Mouse (Mus musculus) right cerebral cortex, postnatal 25 days (tissue): ENCODE results near the gene Fam83g.

Source experiments
- DNase-seq: peaks from one replicate; pipeline ENCODE4 v3.0.0; 2022

Fam83g gene

DNA sequence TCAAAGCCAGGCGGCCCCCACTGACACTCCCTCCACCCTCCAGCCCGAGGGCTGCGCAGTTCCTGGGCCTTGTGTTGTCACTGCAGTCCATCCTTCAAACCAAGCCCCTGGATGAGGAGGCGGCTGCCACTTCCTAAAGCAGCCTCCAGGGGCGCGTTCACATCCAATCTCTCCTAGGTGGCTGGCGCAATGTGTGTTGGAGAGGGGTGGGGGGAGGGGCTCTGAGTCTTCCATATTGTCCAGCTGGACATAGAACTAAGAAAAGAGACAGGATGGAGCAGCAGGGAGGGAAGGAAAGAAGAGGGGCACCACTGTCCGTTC is 9.1 kb upstream of the Fam83g start:
- no peak for DNase-seq

DNA sequence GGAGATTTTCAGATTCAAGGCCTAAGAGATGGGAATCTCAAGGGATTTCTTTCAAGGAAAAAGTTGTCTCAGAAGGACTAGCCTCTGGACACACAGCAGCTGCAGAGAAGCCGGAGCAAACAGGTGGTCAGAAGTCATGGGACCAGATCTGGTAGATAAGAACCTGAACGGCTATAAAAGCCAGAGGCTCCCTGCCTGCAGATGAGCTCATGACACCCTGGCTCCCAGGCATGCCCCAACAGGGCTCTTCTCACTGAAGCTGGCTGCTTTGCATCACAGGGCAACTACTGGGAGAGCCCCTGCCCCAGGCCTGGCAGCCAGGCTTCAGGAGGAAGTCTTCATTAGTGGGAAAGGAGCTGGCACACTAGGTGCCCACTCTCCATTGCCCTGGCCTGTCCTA is 8.6 kb upstream of the Fam83g start:
- DNase-seq: no peak

- DNase-seq: no peak
These were observed 7.6 kb upstream of the Fam83g start for GRCm38 (mm10) chr11:61676216-61676854.

GRCm38 (mm10) chr11:61677709-61678108 is 6.2 kb upstream of the Fam83g start:
- no peak for DNase-seq

DNA sequence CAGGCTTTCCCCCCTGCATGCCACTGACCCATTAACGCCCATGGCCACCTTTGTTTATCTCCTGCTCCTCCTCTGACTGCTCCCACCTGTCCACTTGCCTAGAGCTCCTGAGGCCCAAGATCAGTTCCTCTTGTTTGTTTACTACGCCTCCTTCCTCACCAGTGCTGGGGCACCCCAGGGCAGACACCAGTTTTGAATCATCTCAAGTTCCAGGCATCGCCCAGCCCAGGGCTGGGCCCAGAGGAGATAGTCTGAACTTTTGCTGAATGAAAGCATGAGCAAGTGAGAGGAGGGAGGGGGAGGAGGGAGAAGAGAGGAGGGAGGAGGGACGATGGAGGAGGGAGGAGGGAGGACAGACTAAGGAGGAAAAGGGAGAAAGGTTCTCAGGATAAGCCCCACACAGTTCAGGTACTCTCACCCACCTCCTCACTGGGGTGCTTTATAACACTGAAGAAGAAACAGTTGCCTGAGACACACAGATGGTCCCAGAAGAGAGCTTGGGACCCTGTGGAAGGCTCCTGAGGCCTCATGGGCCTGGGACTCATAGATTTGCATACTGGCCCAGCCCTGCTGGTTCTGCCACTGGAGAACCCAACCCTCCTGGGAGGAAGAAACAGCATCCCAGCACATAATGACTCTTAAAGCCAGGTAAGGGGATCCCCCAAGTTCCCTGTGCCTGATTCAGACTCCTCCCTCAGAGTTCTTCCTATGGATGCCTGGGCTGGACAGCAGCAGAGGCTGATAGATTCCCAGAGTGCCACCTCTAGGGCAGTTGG is 4.6 kb upstream of the Fam83g start:
- DNase-seq: no peak

DNA sequence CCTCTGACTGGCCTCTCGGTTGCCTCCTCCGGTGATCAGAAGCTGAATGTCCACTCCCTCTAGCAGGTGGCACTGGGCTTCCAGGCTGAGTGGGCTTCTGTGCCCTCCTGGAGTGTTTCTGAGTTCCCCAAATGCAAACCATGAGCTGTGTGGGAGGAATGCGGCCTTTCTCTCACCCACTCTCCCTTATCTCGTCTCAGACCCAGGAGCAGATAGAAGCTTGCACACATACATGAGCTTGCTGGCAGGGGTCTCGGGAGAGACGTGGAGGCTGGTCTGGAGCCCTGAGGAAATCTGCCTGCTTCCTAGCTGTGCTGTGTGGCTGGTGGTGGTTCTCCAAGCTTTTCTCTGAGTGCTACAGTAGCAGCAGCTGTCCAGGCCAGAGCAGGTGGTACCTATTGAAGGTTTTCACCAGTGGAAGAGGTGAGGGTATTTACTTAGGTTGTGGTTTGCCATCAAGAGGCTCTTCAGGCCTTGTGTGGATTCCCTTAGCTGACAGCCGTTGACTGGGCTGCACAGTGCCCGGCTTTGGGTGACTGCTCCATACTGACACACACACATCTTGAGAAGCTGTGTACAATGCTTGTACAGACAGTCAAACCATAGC is 1.3 kb downstream of the Fam83g start:
- no peak for DNase-seq

DNA sequence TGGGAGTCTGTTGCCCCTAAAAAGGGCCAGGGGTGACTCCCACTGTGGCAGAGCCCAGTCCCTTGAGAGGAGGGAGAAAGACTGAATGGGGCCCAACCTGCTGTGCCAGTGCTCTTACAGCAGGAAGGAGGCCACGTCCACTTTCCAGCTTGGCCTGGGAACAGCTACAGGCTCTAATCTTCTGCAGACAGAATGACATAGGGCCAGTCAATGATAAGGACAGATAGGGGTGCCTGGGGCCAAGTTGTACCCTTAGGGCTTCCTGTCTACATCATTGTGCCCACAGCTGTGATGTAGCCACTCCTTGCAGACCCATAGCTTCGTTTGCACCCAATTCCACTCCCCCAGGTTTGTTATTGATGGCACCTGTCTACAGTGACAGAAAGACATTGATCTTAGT is 2.2 kb downstream of the Fam83g start:
- DNase-seq: no peak

DNA sequence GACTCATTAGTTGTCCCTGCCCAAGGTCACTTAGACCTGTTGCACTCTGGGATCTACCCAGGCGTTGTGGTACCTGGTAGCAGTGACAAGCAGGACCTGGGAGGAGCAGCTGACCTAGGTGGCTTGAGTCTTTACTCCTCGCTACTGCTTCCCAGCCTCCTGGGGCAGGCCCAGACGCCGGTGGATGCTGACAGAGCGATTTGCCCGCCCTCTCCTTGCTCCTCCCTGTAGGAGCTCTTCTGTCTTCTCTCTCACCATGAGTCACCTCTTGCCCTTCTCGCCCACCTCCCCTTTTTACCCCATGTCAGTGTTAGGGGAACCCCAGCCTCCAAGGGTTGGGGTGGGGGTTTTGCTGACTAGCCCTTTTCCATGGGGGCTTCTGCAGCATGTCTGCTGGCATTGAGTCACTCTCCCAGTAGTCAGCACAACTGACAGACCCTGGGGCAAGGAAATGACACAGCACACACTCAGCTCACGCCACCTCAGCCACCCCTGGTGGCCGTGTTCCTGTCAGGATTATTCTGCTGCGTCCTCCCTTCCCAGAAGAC is 3.1 kb downstream of the Fam83g start:
- DNase-seq: no peak

GRCm38 (mm10) chr11:61687595-61687994 is 3.7 kb downstream of the Fam83g start:
- DNase-seq: no peak

DNA sequence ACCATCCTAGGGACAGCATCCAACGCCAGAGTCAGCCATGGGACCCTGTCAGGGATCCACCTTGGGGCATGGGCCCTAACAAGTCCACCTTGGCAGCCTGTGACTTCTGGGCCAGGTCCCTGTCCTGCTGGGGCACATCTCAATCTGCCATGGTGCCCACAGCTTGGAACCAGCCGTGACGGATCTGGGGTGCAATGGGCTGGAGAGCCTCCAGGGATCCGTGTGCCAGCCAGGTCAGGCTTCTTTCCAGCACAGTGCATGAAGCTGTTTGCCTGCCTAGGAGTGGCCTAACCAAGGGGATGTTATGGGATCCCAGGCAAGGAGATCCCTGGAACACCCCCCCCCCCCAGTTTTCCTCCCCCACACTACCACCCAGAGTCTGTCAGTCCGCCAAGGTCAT is 9.1 kb downstream of the Fam83g start:
- DNase-seq: no peak

DNA sequence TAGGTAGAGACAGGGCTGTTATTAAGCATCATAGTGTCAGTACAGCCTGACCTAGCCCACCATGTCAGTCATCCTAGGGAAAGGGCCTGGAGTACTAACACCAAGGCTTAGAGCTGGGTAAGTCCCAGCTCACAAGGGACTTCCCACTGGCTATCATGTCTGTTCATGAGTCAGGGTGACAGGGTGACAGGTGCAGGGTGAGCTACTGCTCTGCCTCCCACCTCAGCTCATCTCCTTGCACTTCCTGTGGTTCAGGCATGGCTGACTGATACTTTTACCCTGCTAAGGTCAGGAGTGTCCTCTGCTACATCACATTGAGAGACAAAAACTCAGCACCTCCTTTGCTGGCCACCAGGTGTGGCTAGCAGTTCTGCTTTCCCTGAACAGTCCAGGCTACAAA is 15.0 kb downstream of the Fam83g start:
- DNase-seq: no peak

DNA sequence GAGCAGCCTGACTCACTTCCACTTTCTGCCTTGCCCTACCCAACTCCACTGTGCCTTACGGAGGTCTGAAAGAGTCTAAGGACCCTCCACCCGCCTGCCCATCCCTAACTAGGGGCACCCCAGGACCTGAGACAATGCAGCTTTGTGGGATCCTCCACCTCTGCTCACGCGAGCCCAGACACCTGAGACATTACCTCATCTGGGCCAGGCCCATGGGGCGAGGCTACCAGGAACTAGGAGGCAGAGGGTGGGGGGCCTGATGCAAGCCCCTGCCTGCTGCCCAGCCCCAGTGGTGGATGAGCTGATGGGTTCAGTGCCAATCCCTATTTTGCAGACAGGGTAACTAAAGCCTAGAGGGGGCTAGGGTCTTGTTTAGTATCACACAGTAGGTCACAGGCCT is 15.6 kb downstream of the Fam83g start:
- no peak for DNase-seq

GRCm38 (mm10) chr11:61699933-61700332 is 16.0 kb downstream of the Fam83g start:
- DNase-seq: no peak

DNA sequence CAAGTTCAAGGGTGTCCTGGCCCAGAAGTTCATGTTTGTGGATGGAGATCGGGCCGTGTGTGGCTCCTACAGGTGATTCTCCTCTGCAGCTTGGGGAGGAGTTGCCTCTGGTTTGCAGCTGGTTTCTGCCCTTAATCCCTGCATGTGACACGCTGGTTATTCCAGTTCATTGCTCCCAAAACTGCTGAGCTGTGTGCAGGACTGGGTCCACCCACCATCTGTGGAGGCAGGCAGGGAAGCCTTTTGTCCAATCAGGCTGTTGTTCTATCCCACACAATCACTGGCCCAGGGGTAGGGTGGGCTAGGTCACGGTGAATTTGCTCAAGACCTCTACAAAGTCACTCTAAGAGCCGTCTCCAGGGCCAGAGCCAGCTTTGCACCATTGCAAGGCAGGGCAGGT is 17.8 kb downstream of the Fam83g start:
- DNase-seq: no peak

GRCm38 (mm10) chr11:61702494-61702893 is 18.6 kb downstream of the Fam83g start:
- no peak for DNase-seq

DNA sequence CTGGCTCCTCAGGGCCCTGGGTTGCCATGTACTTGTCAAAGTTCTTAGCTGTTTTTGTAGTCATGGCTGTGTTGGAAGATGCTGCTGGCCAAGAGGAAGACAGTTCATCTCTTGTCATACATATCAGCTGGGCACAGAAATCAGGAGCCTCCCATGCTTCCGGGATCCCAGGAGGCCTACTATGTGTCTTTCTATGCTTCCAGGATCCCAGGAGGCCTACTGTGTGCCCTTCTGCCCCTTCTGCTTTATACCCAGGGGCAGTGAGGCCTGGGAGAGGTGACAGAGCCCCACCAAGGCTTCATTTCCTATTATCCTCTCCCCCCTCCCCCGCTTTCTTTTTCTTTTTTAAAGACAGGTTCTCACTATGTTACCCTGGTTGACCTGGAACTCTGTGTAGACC is 21.7 kb downstream of the Fam83g start:
- no peak for DNase-seq

GRCm38 (mm10) chr11:61706232-61706631 is 22.3 kb downstream of the Fam83g start:
- no peak for DNase-seq

DNA sequence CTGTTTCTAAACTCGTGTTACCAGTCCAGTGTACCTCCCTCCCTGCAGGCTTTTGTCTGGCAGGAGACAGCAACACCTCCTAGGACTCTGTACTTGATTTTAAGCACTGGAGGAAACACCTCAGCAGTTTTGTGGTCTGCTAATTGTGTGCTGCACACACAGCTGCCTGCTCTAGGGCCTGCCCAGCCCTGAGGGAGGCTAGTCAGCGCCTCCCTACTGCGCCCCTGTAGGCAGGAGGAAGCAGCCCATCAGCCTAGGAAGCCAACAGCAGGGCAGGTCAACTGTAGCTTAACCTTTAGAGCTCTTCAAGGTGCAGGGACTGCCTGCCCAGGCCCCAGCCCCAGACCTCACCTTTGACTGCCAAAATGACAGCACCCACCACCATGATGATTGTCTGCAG is 25.0 kb downstream of the Fam83g start:
- no peak for DNase-seq

GRCm38 (mm10) chr11:61713157-61713855 is 29.4 kb downstream of the Fam83g start:
- no peak for DNase-seq

DNA sequence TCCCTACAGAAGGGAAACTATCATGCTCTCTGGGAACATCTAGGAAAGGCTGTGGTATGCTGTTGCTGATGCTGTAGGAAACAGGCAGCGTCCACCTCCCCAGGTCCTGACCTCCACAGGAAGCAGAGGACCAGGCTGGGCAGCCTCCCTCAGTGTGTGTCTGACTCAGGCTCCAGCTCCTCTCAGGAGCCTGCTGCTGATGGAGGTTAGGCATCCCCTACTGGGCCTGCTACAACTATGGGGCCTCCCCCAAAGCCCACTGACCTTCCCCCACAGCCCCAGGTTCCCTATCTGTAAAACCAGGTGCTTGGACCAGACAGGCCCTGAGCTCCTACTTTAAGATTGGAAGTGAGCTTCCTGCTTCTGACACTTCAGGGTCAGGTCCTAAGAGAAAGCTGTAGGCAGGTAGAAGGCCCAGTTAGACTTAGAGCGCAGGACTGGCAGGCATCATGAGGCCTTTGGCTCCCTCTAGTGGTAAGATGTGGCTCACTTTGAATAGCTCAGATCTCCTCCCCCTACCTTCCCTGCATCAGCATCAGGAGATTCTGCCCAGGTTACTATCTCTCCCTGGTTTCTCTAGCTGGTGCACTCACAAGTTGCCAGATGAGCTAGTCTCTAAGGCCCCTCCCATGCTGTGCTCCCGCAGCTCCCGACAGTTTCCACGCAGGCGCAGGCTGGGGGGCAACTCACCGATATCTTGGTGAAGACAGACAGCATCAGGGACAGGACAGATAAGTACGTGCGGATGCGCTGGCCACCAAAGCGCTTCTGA is 30.6 kb downstream of the Fam83g start:
- peak; percentile 65 for DNase-seq

- DNase-seq: no peak
These were observed 31.2 kb downstream of the Fam83g start for GRCm38 (mm10) chr11:61715130-61715529.

DNA sequence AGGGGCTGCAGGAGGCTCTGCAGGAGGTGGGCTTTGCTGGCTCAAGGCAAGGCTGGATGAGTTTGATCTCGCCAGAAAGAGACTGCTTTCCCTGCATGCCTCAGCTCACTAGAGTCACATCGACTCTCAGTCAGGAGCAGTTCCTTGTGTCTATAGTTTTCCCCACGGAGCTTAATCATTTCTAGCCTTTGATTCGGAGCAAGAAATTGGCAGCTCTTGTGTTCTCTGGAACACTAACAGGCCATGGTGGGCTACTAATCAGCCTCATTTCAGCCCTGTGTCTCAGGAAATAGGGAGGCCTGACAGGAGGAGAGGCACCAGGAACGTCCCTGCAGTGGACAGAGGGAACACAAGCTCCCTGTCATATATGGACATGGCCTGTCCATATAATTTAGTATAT is 34.1 kb downstream of the Fam83g start:
- no peak for DNase-seq

DNA sequence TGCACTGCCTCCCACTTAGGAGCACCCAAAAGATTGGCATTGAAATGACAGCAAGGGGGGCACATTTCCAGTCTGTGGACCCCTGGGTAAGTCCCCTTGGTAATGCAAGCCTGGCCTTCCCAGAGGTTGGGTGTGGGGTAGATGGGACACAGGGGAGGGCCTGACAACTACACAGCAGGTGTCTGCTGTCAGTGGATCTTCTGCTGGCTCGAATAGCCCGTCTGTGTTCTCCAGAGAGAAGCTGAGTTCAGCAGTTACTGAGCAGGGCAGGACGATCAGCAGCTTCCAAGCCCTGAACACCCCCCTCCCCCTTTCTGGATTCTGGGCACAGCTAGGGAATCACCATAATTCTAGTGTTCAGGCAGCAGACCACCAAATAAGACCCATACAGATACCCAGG is 35.5 kb downstream of the Fam83g start:
- no peak for DNase-seq
